Mouse (Mus musculus): ENCODE measurements around the gene Bcl2l12. TPM values are rescaled to one million over a fixed set of nuclear protein-coding genes. Genes with fewer than 3 reads are reported as not detected.

The Bcl2l12 gene
- 87.8 and 102 TPM in 2 replicates for polyA plus RNA-seq (2012; ENCODE audit: low replicate concordance)

DNA sequence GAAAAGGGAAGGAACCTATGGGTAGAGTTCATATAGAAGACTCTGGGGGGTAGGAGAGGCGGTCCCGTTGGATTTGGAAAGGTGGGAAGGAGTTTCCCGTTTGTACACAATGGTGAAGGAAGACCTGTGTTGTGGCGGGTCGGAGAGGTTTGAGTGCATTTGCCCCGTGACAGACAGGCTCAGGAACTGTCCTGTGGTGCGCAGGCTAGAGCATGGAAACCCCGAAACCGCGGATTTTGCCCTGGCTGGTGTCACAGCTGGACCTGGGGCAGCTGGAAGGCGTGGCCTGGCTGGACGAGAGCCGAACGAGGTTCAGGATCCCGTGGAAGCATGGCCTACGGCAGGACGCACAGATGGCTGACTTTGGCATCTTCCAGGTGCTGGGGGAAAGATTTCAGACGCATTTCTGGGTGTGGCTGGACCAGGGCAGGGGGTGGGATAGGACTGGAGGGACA is at the start of gene Bcl2l12:
Gene Bcl2l12, minus strand, starts transcription at position 212 of the 455 bp plus-strand sequence.

DNA sequence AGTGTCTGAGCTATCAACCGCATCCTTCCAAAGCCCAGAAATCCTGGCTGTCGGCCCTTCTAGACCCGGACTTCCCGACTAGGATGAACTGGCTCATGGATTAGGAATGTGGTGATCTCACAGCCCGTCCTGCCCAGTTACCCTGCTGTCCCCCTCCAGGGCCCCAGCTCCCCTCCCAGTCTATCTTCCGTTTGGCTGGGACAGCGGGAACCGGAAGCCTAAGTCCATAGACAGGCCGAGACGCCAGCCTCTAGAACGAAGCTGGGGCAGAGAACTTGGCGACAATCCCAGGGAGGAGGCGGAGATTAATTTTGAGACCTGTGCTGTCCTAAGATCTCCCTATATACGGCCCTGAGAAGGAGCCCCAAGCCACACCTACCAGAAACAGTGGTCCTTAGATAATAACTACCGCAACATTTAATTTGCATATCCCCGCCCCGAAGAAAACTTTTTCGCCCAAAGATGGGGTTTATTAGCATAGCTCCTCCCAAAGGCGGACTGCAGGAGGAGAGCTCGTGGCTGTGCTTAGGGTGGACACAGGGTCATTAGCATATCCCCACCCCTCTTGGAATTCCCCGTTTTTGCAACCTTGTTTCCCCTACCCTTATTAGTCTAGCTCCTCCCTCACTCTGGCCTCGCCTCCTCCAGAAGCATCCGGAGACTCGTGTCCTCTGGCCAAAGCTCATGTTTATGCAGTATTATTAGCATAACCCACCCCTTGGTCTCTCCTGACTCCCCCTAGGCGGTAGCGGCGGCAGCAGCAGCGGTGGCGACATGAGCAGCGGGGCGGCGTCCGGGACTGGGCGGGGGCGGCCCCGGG is 18.9 kb upstream of the Bcl2l12 start, which contains the start of gene Rras:
Gene Rras, plus strand, starts transcription at position 720 of the 820 bp plus-strand sequence.

DNA sequence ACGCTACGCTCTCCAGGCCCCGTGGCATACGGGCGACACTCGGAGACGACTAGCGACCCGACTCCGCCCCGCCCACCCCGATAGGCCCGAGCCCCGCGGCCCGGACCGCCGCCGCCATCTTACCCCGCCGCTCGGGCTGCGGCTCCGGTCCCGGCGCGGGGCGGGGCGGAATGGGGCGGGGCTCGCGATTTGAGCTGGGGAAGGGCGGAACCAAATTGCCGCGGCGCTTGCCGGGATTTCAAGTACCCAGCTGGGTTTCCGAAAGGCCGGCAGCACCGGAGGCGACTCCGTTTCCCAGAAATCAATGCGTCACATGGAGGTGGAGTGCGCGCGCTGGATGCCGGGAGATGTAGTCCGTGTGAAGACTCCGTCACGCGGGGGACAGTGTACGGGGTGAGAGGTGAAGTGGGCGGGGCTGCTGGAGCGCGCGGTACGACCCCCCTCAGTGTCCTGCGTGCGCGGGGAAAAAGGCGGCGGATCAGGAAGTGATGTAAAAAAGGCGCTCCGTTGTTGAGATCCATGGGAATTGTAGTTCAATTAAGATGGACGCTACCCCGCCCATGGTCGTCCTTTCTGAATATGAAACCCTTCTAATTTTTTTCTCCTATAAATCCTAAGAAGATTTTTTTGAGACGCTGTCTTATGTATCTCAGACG is 17.6 kb upstream of the Bcl2l12 start, which contains the start of gene Scaf1:
Gene Scaf1, minus strand, starts transcription at position 407 of the 656 bp plus-strand sequence.

DNA sequence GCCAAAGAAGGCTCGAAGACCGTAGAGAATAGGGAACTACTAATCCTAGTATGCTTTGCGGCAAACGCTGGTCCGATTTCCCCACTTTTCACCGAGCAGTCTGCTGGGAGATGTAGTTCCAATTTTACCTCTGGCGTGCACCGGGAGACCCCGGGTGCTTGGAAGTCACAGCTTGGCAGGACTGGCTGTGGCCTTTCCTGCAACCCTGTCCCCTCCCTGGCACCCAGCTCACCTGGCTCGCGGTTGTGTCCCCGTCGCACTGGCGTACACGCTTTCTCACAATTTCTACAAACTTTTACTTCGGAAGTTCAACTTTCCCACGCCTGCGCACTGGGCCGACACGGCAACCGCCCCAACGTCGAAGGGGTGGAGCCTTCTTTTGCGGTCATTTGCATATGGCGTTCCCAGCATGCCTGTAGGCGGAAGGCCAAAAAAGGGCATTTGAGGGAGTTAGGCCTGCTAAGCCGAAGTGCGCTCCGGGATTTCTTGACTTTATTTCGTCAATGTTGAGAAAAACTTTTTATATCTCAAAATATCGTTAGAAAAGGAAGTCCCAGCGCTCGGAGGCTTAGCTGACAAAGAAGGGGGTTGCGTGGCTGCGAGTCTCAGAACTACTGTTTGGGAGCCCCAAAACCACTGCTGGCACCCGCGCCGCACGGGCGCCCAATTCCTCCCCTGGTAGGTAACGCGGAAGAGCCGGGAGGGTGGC is 1.1 kb downstream of the Bcl2l12 start, which contains the start of gene Irf3:
Gene Irf3, plus strand, starts transcription at position 418 of the 709 bp plus-strand sequence.

DNA sequence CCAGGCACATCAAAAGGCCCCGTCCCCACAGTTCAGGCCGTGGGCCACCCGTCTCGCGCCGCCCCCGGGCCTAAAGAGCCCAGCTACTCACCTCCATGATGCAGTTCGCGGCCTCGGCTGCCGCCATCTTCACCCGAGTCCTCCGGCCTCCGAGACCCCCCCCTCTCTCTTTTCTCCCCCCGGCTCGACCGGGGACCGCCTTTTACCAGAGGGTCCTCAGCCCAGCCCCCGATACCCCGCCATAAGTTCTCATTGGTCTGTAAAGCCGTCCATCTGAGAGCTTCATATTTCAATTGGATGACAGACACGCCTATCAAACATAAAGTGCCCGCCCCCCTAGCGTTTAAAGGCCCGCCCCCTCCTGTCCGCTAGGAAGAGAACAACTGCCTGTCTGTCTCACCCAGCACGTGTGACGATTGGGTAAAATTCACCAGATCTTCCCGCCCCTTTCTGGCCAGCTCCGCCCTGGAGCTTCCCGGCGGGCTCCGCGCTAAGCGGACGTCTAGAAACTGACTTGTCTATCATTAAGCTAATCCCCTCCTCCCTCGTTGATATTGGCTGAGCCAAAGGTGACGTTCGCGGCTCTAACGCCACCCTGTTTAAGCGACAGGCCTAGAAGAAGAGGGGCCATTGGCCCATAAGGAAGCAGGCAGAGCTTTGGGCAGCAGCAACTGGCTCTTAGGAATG is 12.2 kb downstream of the Bcl2l12 start, which contains the start of gene Prmt1:
Gene Prmt1, minus strand, starts transcription at position 377 of the 687 bp plus-strand sequence.

DNA sequence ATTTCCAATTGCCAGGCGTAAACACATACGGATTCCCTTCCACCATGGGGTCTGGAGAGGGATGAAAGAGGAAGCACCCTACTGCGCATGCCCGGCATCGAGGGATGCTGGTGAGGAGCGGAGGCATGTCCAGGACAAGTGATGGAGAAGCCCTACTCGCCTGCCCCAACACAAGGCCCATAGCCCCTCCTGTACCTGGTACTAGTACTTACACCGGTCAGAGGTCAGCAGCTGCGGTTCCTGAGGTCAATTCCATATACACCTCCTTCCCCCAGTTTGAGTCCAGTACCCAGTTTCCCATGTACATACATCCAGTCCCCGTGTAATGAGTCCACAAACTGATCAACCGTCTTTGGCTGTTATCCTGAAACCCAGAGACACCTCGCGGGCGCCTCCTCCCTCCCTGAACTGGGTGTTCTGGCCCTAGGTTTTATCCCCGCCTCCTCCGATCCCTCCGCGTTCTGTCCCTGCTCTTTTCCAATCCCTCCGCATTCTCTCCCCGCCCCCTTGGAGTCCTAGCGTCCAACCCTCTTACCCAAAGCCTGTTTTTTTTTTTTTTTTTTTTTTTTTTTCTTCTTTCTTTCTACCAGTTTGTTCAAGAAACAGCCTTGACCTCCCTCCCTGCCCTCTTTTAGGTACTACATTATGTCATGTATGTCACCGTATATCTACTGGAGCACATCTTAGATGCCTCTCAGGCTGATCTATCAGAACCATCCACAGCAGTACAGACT is 24.0 kb downstream of the Bcl2l12 start, which contains the start of gene Cpt1c:
Gene Cpt1c, minus strand, starts transcription at position 469 of the 734 bp plus-strand sequence.

DNA sequence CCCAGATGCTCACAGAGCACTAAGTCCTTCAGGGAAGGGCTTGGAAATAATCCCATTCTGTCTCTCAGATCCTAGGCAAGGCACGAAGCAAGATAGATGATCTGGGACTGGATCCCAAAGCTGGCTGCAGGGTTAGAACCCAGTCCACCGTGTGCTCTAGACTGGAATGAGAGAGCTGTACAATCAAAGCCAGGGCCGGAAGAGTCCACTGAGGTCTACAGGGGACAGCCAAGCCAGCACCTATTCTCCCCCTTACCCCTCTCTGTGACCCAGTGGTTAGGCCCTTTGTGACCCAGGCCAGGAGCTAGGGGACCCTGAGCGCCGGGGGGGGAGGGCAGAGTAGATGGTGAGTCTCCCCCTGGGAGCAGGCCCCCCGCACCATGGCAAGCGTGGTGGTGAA is 55.6 kb downstream of the Bcl2l12 start, which contains the start of gene Tsks:
Gene Tsks, plus strand, starts transcription at position 301 of the 400 bp plus-strand sequence.

Other genes with a start within 250 kb of the Bcl2l12 start
- 0.19 TPM in 1 of 2 replicates, not detected in the other for gene Zfp473, start 247.7 kb downstream of the Bcl2l12 start, polyA plus RNA-seq (2012; ENCODE audit: low replicate concordance)
- gene Nup62, start 182.6 kb downstream of the Bcl2l12 start, polyA plus RNA-seq (2012; ENCODE audit: low replicate concordance), result 34.9 and 262 TPM in 2 replicates
- gene Il4i1, start 182.3 kb downstream of the Bcl2l12 start, polyA plus RNA-seq (2012; ENCODE audit: low replicate concordance), result 32.0 and 50.1 TPM in 2 replicates
- gene Atf5, start 182.1 kb downstream of the Bcl2l12 start, polyA plus RNA-seq (2012; ENCODE audit: low replicate concordance), result 316 and 493 TPM in 2 replicates
- gene Akt1s1, start 149.7 kb downstream of the Bcl2l12 start, polyA plus RNA-seq (2012; ENCODE audit: low replicate concordance), result 700 and 1,277 TPM in 2 replicates
- gene Tbc1d17, start 149.6 kb downstream of the Bcl2l12 start, polyA plus RNA-seq (2012; ENCODE audit: low replicate concordance), result 84.2 and 127 TPM in 2 replicates
- 44.0 and 47.7 TPM in 2 replicates for gene Pnkp, start 141.6 kb downstream of the Bcl2l12 start, polyA plus RNA-seq (2012; ENCODE audit: low replicate concordance)
- 43.6 and 56.8 TPM in 2 replicates for gene Ptov1, start 128.9 kb downstream of the Bcl2l12 start, polyA plus RNA-seq (2012; ENCODE audit: low replicate concordance)
- 556 and 706 TPM in 2 replicates for gene Med25, start 106.0 kb downstream of the Bcl2l12 start, polyA plus RNA-seq (2012; ENCODE audit: low replicate concordance)
- 65.8 and 103 TPM in 2 replicates for gene Fuz, start 102.6 kb downstream of the Bcl2l12 start, polyA plus RNA-seq (2012; ENCODE audit: low replicate concordance)
- gene Ap2a1, start 69.2 kb downstream of the Bcl2l12 start, polyA plus RNA-seq (2012; ENCODE audit: low replicate concordance), result 202 and 215 TPM in 2 replicates
- 0.42 TPM in 1 of 2 replicates, not detected in the other for gene Tsks, start 55.5 kb downstream of the Bcl2l12 start, polyA plus RNA-seq (2012; ENCODE audit: low replicate concordance)
- gene Cpt1c, start 23.9 kb downstream of the Bcl2l12 start, polyA plus RNA-seq (2012; ENCODE audit: low replicate concordance), result 12.5 and 13.7 TPM in 2 replicates
- 27.7 and 67.9 TPM in 2 replicates for gene Prmt1, start 12.1 kb downstream of the Bcl2l12 start, polyA plus RNA-seq (2012; ENCODE audit: low replicate concordance)
- gene Irf3, start 1.1 kb downstream of the Bcl2l12 start, polyA plus RNA-seq (2012; ENCODE audit: low replicate concordance), result 87.3 and 130 TPM in 2 replicates
- gene Scaf1, start 17.7 kb upstream of the Bcl2l12 start, polyA plus RNA-seq (2012; ENCODE audit: low replicate concordance), result 217 and 410 TPM in 2 replicates
- 5.5 and 13.5 TPM in 2 replicates for gene Rras, start 19.2 kb upstream of the Bcl2l12 start, polyA plus RNA-seq (2012; ENCODE audit: low replicate concordance)
- 79.4 and 112 TPM in 2 replicates for gene Prr12, start 54.2 kb upstream of the Bcl2l12 start, polyA plus RNA-seq (2012; ENCODE audit: low replicate concordance)
- 116 and 136 TPM in 2 replicates for gene Nosip, start 63.7 kb upstream of the Bcl2l12 start, polyA plus RNA-seq (2012; ENCODE audit: low replicate concordance)
- gene Prrg2, start 64.0 kb upstream of the Bcl2l12 start, polyA plus RNA-seq (2012; ENCODE audit: low replicate concordance), result 37.4 and 43.1 TPM in 2 replicates
- gene Rcn3, start 93.5 kb upstream of the Bcl2l12 start, polyA plus RNA-seq (2012; ENCODE audit: low replicate concordance), result 46.7 and 64.8 TPM in 2 replicates
- gene Fcgrt, start 105.1 kb upstream of the Bcl2l12 start, polyA plus RNA-seq (2012; ENCODE audit: low replicate concordance), result 110 and 181 TPM in 2 replicates
- gene Rps11, start 125.7 kb upstream of the Bcl2l12 start, polyA plus RNA-seq (2012; ENCODE audit: low replicate concordance), result 30.5 and 135 TPM in 2 replicates
- 3,721 and 5,411 TPM in 2 replicates for gene Rpl13a, start 130.0 kb upstream of the Bcl2l12 start, polyA plus RNA-seq (2012; ENCODE audit: low replicate concordance)
- gene Gm45713, start 137.5 kb upstream of the Bcl2l12 start, polyA plus RNA-seq (2012; ENCODE audit: low replicate concordance), result 0.19 and 1.7 TPM in 2 replicates
- 27.9 and 74.5 TPM in 2 replicates for gene Flt3l, start 137.7 kb upstream of the Bcl2l12 start, polyA plus RNA-seq (2012; ENCODE audit: low replicate concordance)
- gene Pih1d1, start 155.6 kb upstream of the Bcl2l12 start, polyA plus RNA-seq (2012; ENCODE audit: low replicate concordance), result 30.9 and 48.1 TPM in 2 replicates
- gene Aldh16a1, start 155.9 kb upstream of the Bcl2l12 start, polyA plus RNA-seq (2012; ENCODE audit: low replicate concordance), result 59.4 and 89.2 TPM in 2 replicates
- gene Slc17a7, start 165.2 kb upstream of the Bcl2l12 start, polyA plus RNA-seq (2012; ENCODE audit: low replicate concordance), result 0.08 and 0.46 TPM in 2 replicates
- 0.24 and 4.6 TPM in 2 replicates for gene Gfy, start 180.9 kb upstream of the Bcl2l12 start, polyA plus RNA-seq (2012; ENCODE audit: low replicate concordance)
- not detected in 2 replicates for gene Pth2, start 182.3 kb upstream of the Bcl2l12 start, polyA plus RNA-seq (2012; ENCODE audit: low replicate concordance)
- gene Ccdc155, start 206.2 kb upstream of the Bcl2l12 start, polyA plus RNA-seq (2012; ENCODE audit: low replicate concordance), result 1.1 and 1.2 TPM in 2 replicates
- 46.7 and 92.2 TPM in 2 replicates for gene Dkkl1, start 213.4 kb upstream of the Bcl2l12 start, polyA plus RNA-seq (2012; ENCODE audit: low replicate concordance)
- 1.1 and 1.3 TPM in 2 replicates for gene Tead2, start 217.0 kb upstream of the Bcl2l12 start, polyA plus RNA-seq (2012; ENCODE audit: low replicate concordance)
- 162 and 431 TPM in 2 replicates for gene Cd37, start 240.4 kb upstream of the Bcl2l12 start, polyA plus RNA-seq (2012; ENCODE audit: low replicate concordance)
- gene Slc6a16, start 242.4 kb upstream of the Bcl2l12 start, polyA plus RNA-seq (2012; ENCODE audit: low replicate concordance), result not detected in 2 replicates

All from leukemia stem cell, adult 10-12 weeks (primary cell).